Mouse (Mus musculus): ENCODE measurements around the gene Cpt2.

DNA sequence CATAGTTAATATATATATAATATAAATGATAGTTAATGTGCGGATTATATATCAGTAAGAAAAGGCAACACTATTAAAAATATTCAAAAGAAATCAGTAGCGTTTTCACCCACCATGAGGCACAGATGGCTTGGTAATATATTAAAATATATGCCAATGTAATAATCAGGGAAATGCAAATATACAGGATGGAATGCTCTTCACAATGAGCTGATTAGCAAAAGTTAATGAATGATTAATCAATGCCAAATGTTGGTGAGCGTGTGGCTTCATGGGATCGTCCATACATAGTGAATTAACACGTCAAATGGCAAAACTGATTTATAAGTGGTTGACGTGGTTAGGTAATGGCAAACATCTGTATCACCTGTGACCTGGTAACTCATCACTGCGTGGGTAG is 35.1 kb upstream of the Cpt2 start:
- TF ChIP-seq CTCF (IDR thresholded peaks at IDR 0.05; ENCODE audit: low read depth) (no peak), EP300 (optimal IDR thresholded peaks at IDR 0.05) (no peak)
